Mouse (Mus musculus) G1E (cell line): ENCODE results near the gene Kcna5. TPM values are rescaled to one million over a fixed set of nuclear protein-coding genes. Genes with fewer than 3 reads are reported as not detected.

Source experiments
- ATAC-seq: 2 replicates; pipeline ENCODE4 v1.8.0; 2016; ENCODE audit warnings: mild to moderate bottlenecking; ENCODE audit not compliant: insufficient number of reproducible peaks, poor library complexity, low FRiP score, severe bottlenecking; ENCODE audit errors: extremely low read depth
- DNase-seq: peaks from one replicate; pipeline ENCODE4 v3.0.0; 2012; ENCODE audit warnings: low spot score
- H3K27me3 ChIP-seq: 2 replicates; pipeline ENCODE4 v1.6.1; 2012; ENCODE audit warnings: mild to moderate bottlenecking, low read length, inconsistent platforms; ENCODE audit not compliant: insufficient read depth
- H3K36me3 ChIP-seq: replicated peaks from 2 replicates; pipeline ENCODE3; 2012; ENCODE audit warnings: mild to moderate bottlenecking, inconsistent platforms
- H3K4me1 ChIP-seq: 2 replicates; pipeline ENCODE4 v1.6.1; 2012; ENCODE audit warnings: low read depth, low read length, inconsistent platforms, mixed read lengths; ENCODE audit not compliant: insufficient read depth
- H3K4me3 ChIP-seq: 2 replicates; pipeline ENCODE4 v1.5.1; 2012; ENCODE audit warnings: low read depth, mild to moderate bottlenecking, inconsistent platforms, low read length, moderate library complexity, mixed read lengths
- H3K9me3 ChIP-seq: replicated peaks from 2 replicates; pipeline ENCODE4 v1.6.1; 2012; ENCODE audit warnings: inconsistent platforms
- CTCF ChIP-seq: IDR thresholded peaks from 2 replicates; pipeline ENCODE4 v1.5.1; 2012; ENCODE audit warnings: low read depth, low read length, inconsistent platforms, mixed read lengths
- GATA1 ChIP-seq: IDR thresholded peaks from 2 replicates; pipeline ENCODE4 v1.6.1; 2012; ENCODE audit warnings: borderline replicate concordance, low read length, inconsistent platforms, mixed read lengths
- GATA2 ChIP-seq: IDR thresholded peaks from 2 replicates; pipeline ENCODE4 v1.6.1; 2012; ENCODE audit warnings: low read depth, low read length, inconsistent platforms, borderline replicate concordance
- POLR2AphosphoS5 ChIP-seq: IDR thresholded peaks from 2 replicates; pipeline ENCODE4 v1.6.1; 2012; ENCODE audit warnings: low read depth, low read length, inconsistent platforms; ENCODE audit not compliant: insufficient replicate concordance
- TAL1 ChIP-seq: conservative IDR thresholded peaks from 2 replicates; pipeline ENCODE4 v1.6.1; 2012; ENCODE audit warnings: low read depth, low read length, inconsistent platforms, mixed read lengths
- polyA plus RNA-seq: library from polyadenylated mRNA; stranded (reverse); fragments of >175 nt; gene quantifications from 2 replicates; pipeline ENCODE4 v1.2.3, GENCODE M21; 2012
- total RNA-seq, 2 experiments: library from RNA; stranded (forward) in 1 of 2; stranded (reverse) in 1 of 2; fragments of 200-1000 nt in 1 of 2; fragments of >200 nt in 1 of 2; fragmentation: Nextera tagmentation in 1 of 2; gene quantifications; 2 replicates each; pipeline ENCODE4 v1.2.3; 2014 to 2017

Gene Kcna5
- total and polyA plus RNA-seq, 3 experiments, result not detected

DNA sequence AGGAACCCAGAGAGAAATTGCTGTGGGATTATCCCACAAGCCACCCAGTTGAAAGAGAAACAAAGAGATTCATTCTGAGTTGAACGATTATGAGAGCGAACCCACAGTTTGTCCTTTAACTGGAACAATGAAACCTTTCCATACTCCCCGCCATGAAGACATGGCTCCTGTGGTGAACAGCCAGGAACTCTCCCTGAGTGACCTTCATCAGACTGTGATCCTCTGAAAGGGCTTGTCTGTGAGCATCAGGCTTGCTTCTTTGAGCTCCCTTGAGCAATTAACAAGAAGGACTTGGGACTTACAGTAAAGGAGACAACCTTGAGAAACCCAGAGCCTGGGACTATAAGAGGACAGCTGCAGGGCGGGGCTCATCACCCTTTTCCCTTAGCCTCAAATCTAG, 3.9 kb downstream of the Kcna5 start:
- H3K27me3 ChIP-seq, result no peaks in the 10 kb centered on the region
- no peaks in the 10 kb centered on the region for H3K36me3 ChIP-seq
- TF ChIP-seq CTCF (no peak), POLR2AphosphoS5 (no peak), TAL1 (no peak), GATA1 (no peak), GATA2 (no peak)
- H3K4me3 ChIP-seq, result no peak overlapping the region
- ATAC-seq, result no peak
- peaks cover 72% of the 10 kb centered on the region for H3K9me3 ChIP-seq
- no peaks in the 10 kb centered on the region for H3K4me1 ChIP-seq
- no peak for DNase-seq

GRCm38 (mm10) chr6:126530019-126530418, 5.2 kb downstream of the Kcna5 start:
- H3K4me1 ChIP-seq, result no peaks in the 10 kb centered on the region
- H3K9me3 ChIP-seq, result peaks cover 70% of the 10 kb centered on the region
- DNase-seq (no peak), ATAC-seq (no peak)
- no peaks in the 10 kb centered on the region for H3K36me3 ChIP-seq
- no peaks in the 10 kb centered on the region for H3K27me3 ChIP-seq
- TF ChIP-seq GATA1 (no peak), TAL1 (no peak), GATA2 (no peak), CTCF (no peak), POLR2AphosphoS5 (no peak)
- no peak overlapping the region for H3K4me3 ChIP-seq

GRCm38 (mm10) chr6:126514720-126515119, 20.5 kb downstream of the Kcna5 start:
- ATAC-seq (no peak), DNase-seq (no peak)
- H3K4me3 ChIP-seq, result no peak overlapping the region
- H3K27me3 ChIP-seq, result no peaks in the 10 kb centered on the region
- H3K36me3 ChIP-seq, result no peaks in the 10 kb centered on the region
- no peaks in the 10 kb centered on the region for H3K4me1 ChIP-seq
- TF ChIP-seq CTCF, result no peak
- TF ChIP-seq TAL1, result no peak
- no peak for TF ChIP-seq GATA1
- no peak for TF ChIP-seq POLR2AphosphoS5
- TF ChIP-seq GATA2, result no peak
- peaks cover 48% of the 10 kb centered on the region for H3K9me3 ChIP-seq

GRCm38 (mm10) chr6:126513714-126514248, 21.4 kb downstream of the Kcna5 start:
- no peak overlapping the region for H3K4me3 ChIP-seq
- no peaks in the 10 kb centered on the region for H3K4me1 ChIP-seq
- TF ChIP-seq CTCF (no peak), TAL1 (no peak), GATA2 (no peak), POLR2AphosphoS5 (no peak), GATA1 (no peak)
- H3K9me3 ChIP-seq, result peaks cover 46% of the 10 kb centered on the region
- no peaks in the 10 kb centered on the region for H3K36me3 ChIP-seq
- DNase-seq (no peak), ATAC-seq (no peak)
- no peaks in the 10 kb centered on the region for H3K27me3 ChIP-seq

DNA sequence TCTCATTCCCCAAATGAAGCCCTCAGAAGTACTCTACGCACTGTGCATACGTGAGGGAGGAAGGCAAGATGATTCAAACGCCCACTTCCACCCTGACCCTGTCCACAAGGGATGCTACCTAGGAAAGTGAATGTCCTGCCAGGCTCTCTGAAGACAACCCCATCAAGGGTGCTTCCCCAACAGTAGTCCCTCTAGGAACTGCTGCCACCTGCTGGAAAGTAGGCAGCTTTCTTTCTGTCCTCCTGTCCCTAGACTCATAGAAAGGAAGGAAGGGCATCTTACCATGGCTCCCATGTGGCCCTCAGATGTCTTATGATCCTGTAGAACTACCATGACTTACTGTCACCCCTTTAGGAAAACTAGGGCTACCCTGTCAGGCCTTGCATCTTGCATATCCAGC, 22.1 kb downstream of the Kcna5 start:
- Histone ChIP-seq H3K4me3 (no peak overlapping the region), H3K9me3 (peaks cover 51% of the 10 kb centered on the region), H3K4me1 (no peaks in the 10 kb centered on the region), H3K36me3 (no peaks in the 10 kb centered on the region), H3K27me3 (no peaks in the 10 kb centered on the region)
- DNase-seq (no peak), ATAC-seq (no peak)
- TF ChIP-seq POLR2AphosphoS5 (no peak), GATA2 (no peak)

GRCm38 (mm10) chr6:126508671-126509070, 26.5 kb downstream of the Kcna5 start:
- Histone ChIP-seq H3K9me3 (peaks cover 59% of the 10 kb centered on the region), H3K4me1 (no peaks in the 10 kb centered on the region), H3K36me3 (no peaks in the 10 kb centered on the region), H3K4me3 (no peak overlapping the region), H3K27me3 (no peaks in the 10 kb centered on the region)
- no peak for ATAC-seq
- no peak for TF ChIP-seq CTCF
- no peak for TF ChIP-seq POLR2AphosphoS5
- TF ChIP-seq GATA2, result no peak
- TF ChIP-seq TAL1, result no peak
- TF ChIP-seq GATA1, result no peak
- no peak for DNase-seq

- ATAC-seq (no peak), DNase-seq (no peak)
- H3K9me3 ChIP-seq, result peaks cover 69% of the 10 kb centered on the region
- no peaks in the 10 kb centered on the region for H3K27me3 ChIP-seq
- no peaks in the 10 kb centered on the region for H3K4me1 ChIP-seq
- no peak overlapping the region for H3K4me3 ChIP-seq
- TF ChIP-seq CTCF, result no peak
- no peak for TF ChIP-seq GATA2
- TF ChIP-seq GATA1, result no peak
- TF ChIP-seq TAL1, result no peak
- TF ChIP-seq POLR2AphosphoS5, result no peak
- no peaks in the 10 kb centered on the region for H3K36me3 ChIP-seq
Observed at GRCm38 (mm10) chr6:126503920-126504319, 31.3 kb downstream of the Kcna5 start.
